Mouse (Mus musculus) stomach, embryonic 14.5 days (tissue): ENCODE results near the gene Btbd35f20. TPM values are rescaled to one million over a fixed set of nuclear protein-coding genes. Genes with fewer than 3 reads are reported as not detected.
"Not testable (repeated sequence)": the region's sequence is repeated elsewhere in the genome, so short reads cannot be mapped to it uniquely, and the experiment has no call there.

Source experiments
- ATAC-seq: fragments of 200-750 bp; cut with Nextera tagmentation; 2 replicates; pipeline ENCODE4 v1.8.0; 2017; ENCODE audit warnings: low read depth, moderate TSS enrichment; ENCODE audit not compliant: insufficient number of reproducible peaks, insufficient read depth, low FRiP score
- H3K27ac ChIP-seq: fragments of 300-500 bp; sonication (generic); 2 replicates; pipeline ENCODE4 v1.5.1; 2014; ENCODE audit warnings: mild to moderate bottlenecking, low read length, moderate library complexity, mixed read lengths
- H3K27me3 ChIP-seq: fragments of 300-500 bp; sonication (generic); 2 replicates; pipeline ENCODE4 v1.6.1; 2014; ENCODE audit warnings: low read length, control low read depth, mixed read lengths; ENCODE audit not compliant: control insufficient read depth, insufficient read depth
- H3K36me3 ChIP-seq: fragments of 300-500 bp; sonication (generic); 2 replicates; pipeline ENCODE4 v1.6.1; 2014; ENCODE audit warnings: mild to moderate bottlenecking, control low read depth, low read length, moderate library complexity, mixed read lengths; ENCODE audit not compliant: control insufficient read depth, insufficient read depth
- H3K4me1 ChIP-seq: fragments of 300-500 bp; sonication (generic); 2 replicates; pipeline ENCODE4 v1.6.1; 2014; ENCODE audit warnings: low read length, control low read depth, mixed read lengths; ENCODE audit not compliant: control insufficient read depth, insufficient read depth
- H3K4me2 ChIP-seq: fragments of 300-500 bp; sonication (generic); replicated peaks from 2 replicates; pipeline ENCODE4 v1.6.1; 2014; ENCODE audit warnings: low read depth, low read length, control low read depth
- H3K4me3 ChIP-seq: fragments of 300-500 bp; sonication (generic); 2 replicates; pipeline ENCODE4 v1.5.1; 2014; ENCODE audit warnings: low read depth, low read length, control low read depth
- H3K9ac ChIP-seq: fragments of 300-500 bp; sonication (generic); replicated peaks from 2 replicates; pipeline ENCODE4 v1.6.1; 2014; ENCODE audit warnings: low read depth, mild to moderate bottlenecking, control low read depth, low read length, moderate library complexity, mixed read lengths
- H3K9me3 ChIP-seq: fragments of 300-500 bp; sonication (generic); 2 replicates; pipeline ENCODE4 v1.6.1; 2016; ENCODE audit warnings: low read depth, low read length, control low read depth; ENCODE audit not compliant: control insufficient read depth
- WGBS: fragments of 180-500 bp; shearing (Covaris S2); extraction: QIAGEN DNeasy Blood & Tissue Kit; methylation state at CpG from one replicate; pipeline ENCODE4 v1.1.7; 2014; 5-methylcytosine and 5-hydroxymethylcytosine counted together
- polyA plus RNA-seq: library from polyadenylated mRNA; unstranded; fragments of >200 nt; fragmentation: Nextera tagmentation; extraction: Ambion mirVana; gene quantifications from 2 replicates; pipeline ENCODE4 v1.2.1, GENCODE M21; 2014

Gene Btbd35f20
- not detected in 2 replicates for polyA plus RNA-seq

DNA sequence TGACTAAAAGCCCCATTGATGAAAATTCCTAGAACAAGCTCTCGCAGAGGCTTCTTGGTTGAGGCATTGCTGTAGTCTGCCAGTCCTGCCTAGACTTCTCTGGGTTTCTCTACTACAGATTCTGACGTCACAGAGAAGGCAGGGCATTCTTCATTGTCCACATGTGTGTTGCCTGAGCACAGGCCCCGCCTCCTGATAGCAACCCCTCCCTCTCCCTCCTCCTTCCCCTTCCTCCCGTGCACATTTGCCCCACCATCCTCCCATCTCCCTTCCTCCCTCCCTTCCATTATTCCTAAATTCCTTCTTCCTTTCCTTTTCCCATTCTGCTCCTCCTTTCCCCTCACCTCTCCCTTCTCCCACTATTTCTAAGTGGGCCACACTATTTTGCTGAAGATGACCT is at the start of gene Btbd35f20:
TSS of gene Btbd35f20 (minus strand) at position 101 of the 400 bp plus-strand sequence.
- H3K4me1 ChIP-seq, H3K9me3 ChIP-seq, H3K4me3 ChIP-seq, H3K27me3 ChIP-seq, H3K27ac ChIP-seq, H3K36me3 ChIP-seq, H3K9ac ChIP-seq, ATAC-seq, H3K4me2 ChIP-seq: not testable (repeated sequence)
- no CpG with 5 or more reads among the region's 4 CpGs for WGBS

Other genes starting within 250 kb of the Btbd35f20 start
- gene Btbd35f28, start 94.7 kb downstream of the Btbd35f20 start, polyA plus RNA-seq: not detected in 2 replicates
- not detected in 2 replicates for gene Btbd35f17, start 79.4 kb upstream of the Btbd35f20 start, polyA plus RNA-seq